Mouse (Mus musculus) right cerebral cortex, postnatal 10 days (tissue): ENCODE measurements at regions not wholly inside any gene's neighbourhood (a gene's known extent, or its start where the extent isn't known, plus 50 kb on each side); places are given as distances from the start of the nearest gene placed in this dataset.

Experiments
- DNase-seq, 2 experiments: peaks; one replicate each; pipeline ENCODE4 v3.0.0; 2021; ENCODE audit warnings: low spot score in 2 of 2

DNA sequence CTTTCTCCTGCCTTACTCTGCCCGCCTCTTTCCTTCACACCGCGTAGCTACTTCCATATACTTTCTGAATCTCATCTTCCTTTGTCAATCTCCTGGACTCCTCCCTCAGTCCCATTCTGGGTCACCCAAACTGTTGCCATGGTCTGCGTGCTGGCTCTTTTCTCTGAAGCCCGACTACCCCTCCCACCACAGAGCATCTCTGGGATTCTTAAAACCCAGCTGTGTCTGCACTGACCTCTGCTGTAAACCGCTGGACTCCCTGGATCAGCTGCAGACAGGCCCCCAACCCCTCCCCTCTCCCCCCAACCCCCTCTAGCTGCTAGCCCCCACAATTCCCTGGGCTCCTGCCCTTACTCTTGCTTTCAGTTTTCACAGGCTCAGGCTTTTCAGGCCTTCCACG is 136.4 kb downstream of the Fam43a start:
- DNase-seq, result no peak

DNA sequence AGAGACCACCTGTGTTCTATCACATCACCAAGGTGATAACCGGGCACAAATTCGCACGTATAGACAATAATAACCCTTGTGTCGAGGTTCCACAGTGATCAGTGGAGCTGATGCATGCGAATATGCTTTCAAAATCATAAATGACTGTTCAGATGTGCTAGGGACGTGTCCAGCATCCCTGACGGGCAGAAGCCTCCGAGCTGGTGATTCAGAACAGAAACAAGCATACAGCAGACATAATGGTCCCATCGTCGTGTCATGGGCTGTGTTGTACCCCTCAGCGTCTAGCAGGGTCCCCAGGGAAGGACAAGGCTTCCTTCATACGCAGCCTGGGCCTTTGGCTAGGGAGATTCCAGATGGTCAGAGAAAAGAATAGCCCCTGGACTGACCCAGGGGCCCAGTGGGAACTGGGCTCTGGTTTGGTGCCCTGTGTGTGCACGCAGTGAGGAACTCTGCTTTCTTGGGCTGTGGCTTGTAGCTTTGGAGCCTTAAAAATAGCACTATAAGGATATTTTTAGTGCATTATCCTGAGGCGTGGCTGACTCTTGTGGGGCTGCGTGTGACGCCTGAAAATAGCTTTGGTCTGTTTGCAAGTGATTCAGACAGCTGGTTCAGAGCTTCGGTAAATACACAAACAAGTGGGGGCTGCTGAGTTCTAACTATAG is 137.3 kb downstream of the Fam43a start:
- DNase-seq, result peak; percentile 32 to 38

DNA sequence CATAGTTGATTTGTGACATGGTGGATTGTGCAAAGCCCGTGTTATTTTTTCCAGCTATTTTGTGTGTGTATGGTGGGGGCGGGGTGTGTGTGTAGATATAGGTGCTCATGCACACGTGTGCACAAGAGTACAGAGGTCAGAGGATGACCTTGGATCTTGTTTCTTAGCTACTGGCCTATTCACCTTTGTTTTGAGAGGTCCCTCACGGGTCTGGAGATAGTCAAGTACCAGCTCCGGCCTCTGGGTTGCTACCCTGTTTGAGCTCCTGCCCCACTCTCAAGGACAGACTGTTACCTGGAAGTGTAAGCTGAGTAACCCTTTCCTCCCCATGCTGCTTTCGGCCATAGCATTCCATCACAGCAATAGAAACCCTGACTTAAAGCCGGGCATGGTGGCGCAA is 138.0 kb downstream of the Fam43a start:
- no peak for DNase-seq

DNA sequence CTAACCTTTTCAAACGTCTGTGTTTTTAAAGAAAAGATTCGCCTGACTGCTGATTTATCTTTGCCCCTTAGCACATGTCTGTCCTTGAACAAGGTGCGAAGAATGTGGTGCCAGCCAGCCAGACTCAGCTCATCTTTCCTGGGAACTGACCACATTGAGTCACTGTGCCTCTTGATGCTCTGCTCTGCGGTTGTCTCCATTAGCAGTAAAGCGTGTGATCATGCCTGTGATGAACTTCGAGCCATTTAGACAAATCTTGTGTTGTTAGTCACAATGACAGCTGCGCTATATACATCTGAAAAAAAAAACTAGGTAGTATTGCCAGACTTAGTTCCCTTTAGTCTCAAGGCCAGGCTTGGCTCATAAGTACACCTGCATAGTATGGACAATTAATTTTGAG is 140.1 kb downstream of the Fam43a start:
- DNase-seq, result no peak

DNA sequence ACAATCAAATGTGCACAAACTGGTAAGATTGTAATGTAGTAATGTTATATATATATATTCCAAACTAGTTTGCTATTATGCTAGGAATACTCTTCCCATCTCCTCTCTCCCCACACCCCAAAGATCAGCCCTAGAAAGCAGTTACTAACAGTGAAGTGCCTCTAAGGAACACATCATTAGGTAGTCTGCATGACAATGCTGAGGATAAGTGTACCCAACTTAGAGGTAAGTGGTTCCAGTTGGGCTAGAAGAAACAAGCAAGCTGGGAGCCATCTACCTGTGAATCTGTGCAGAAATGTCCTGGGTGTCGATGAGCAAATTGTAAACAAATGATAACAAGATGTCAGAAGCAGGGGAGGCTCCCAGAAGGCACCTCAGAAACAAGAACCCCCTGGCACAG is 141.7 kb downstream of the Fam43a start:
- DNase-seq, result no peak

DNA sequence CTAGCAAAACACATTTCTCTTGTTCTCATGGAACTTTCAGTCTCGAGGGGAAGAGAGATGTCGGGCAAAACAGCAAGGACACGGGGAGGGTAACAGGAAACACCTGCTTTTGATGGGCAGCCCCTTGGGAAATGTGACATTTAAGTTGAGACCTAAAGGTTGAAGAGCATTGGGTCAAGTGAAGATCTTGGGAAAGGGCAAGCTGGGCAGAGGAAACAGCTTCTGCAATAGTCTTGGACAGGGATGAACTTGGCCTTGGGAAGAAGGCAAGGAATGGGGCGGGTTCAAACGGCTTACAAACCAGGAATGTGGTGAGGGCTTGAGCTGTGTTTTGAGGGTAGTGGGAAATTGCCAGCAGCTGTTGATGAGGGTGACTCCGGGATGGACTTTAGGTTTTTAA is 143.0 kb downstream of the Fam43a start:
- DNase-seq, result no peak

DNA sequence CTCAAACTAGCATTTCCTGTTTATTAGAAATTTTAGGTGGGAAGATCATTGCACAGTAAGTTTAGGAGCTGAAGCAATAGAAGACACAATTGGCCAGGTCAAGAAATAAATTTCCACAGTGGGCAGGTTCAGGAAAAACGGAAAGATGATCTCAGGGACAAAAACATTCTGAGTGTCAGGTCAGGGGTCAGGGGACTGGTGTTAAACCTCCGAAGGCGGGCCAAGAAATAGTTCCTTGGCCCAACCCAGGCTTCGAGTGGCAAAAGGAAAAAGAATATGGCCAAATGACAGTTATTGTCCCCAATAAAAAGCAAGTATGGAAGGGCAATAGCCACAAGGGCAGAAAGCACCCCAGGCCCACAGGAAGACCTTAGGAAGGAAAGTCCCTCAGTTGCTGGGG is 144.0 kb downstream of the Fam43a start:
- DNase-seq, result no peak

DNA sequence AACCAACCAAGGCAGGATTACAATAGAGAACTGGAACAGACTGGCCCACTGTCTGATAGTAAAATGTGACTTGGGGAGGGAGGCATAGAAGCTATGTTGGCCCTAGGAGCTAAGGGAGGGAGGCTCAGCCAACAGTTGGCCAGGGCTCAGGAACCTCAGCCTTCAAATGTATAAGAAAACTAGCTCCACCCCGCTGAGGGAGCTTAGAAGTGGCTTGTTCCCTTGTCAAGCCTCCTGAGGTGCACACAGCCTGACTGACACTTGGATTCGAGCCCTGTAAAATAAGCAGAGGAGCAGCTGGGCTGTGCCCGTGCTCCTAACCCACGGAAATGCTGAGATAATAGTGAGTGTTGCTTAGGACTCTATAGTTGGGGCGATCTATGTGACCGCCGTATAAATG is 144.7 kb downstream of the Fam43a start:
- DNase-seq, result no peak

DNA sequence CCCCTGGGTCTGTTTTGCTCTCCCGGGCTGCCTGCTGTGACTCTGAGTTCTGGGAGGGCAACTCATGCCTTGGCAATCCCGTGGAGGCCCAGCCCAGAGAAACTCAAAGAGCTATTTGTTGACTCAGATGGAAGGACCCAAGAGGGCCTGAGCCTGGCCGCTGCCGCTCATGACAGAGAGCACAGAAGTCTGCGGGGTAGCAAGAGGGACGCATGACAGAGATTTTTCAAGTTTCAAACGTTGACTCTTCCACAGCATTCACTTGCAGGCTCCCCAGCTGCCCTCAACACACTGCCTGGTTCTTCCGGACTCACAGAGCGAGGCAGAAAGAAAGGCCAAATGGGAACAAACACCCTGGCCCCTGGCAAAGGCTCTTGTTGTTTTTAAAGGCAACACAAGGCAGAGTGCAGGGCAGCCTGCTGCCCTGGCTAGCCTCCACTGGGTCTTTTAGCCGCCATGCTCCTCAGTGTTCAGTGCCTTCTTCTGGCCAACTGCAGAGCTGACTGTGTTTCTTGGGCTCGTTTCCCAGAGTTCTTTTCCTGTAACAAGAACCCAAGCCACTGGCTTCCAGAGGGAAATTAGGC is 146.2 kb downstream of the Fam43a start:
- DNase-seq, result peak; percentile 64 to 65

DNA sequence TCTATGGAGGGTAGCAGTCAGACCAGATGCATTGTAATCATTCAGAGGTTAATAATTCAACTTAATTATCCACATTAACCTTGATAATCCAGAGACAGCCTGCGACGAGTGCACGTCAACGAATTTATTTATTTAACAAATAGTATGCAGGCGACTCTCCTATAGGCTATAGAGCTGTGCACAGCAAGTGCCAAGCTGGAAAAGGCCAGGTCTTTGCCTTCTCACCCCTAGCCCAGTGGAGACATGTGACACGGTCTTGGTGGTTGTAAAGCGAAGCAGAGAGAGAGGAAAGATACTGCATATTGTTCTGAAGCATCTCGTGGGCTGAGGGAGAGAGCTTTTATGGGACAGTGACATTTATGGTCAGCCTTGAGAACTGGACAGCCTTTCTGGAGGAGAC is 146.7 kb downstream of the Fam43a start:
- no peak for DNase-seq

DNA sequence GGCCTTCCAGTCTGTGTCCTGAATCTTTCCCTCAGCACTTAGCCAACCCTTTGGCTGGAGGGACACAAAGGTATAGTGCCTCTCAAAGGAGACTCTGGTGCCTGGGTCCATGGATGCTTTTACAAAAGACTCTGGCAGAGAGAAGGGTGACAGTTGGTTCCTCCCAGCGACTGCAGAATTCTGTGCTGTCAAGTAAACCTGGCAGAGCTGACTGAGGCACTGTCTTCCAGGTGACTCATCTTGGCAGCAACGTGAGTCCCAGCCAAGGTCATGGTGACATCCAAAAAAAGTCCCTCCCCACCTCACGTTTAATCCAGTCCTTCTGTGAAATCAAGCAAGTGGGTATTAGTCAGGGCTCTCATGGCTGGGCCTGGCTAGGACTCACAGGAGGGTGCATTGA is 150.3 kb downstream of the Fam43a start:
- no peak for DNase-seq

DNA sequence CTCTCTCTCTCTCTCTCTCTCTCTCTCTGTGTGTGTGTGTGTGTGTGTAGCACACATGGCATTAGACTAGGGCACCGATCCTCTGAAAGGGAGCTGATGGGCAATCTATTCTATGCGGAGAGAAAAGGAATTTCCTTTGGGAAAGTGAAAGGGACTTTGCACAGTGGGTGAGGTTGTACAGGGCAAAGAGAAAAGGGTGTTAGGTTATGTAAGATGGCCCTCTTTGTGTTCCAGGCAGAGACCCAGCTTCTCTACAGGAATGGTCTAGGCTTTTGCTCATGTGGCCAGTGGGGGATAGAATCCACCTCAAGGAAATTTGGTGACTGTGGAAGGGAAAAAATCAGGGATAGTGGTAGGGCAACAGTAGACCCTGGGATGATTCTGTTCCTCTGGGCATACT is 156.2 kb downstream of the Fam43a start:
- no peak for DNase-seq

DNA sequence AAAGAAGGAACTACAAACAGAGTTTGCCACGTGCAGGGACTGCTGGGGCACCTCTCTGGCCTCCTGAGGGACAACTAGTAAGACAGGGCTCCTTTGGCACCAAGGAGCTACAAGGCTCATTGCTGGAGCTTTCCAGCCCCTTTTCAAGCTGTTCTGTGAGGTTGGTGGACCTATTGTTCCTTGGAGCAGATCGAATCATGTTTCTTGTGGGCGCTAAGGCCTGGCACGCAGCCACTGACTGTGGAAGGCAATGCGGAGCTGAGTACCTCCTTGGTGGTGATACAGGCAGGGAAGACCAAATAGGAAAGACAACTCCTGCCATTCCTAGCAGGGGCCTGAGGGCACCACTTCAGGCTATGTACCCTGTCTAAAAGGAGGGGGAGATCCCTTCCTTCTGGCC is 157.2 kb downstream of the Fam43a start:
- DNase-seq, result no peak

DNA sequence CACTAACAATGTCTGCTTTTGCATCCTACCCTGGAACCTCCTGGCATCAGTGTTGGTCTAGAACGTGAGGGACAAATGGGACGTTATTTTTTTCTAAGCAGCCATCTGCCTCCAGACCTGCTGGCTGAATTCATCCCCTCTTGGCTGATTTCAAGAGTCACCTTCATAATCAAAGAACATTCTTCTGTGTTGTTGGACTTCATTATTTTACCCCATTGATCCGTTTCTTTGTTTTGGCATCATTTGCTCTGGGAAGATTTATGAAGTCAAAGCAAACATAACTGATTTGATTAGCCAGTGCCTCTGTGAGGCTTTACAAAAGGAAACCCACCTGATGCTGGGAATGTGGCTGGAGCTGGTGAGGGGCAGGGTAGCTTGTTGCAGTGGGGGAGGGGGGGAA is 158.0 kb downstream of the Fam43a start:
- no peak for DNase-seq

DNA sequence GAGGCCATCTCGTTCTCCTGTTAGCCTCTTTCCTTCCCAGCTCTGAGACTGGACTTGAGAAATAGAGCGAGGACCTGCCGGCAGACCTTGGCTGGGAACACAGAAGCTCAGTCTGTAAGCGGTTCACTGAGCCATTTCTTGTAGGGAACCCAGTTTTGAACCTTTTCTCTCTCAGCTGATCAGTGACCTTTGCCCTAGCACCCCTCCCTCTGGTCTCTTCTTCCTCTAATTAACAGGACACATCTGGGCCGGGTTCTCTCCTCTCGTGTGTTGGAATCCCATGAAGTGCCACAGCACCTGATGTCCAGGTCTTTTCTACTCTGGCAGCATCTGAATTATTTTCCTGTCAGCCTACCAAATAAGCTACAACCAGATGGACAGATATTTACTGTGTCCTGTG is 158.5 kb downstream of the Fam43a start:
- DNase-seq, result no peak

DNA sequence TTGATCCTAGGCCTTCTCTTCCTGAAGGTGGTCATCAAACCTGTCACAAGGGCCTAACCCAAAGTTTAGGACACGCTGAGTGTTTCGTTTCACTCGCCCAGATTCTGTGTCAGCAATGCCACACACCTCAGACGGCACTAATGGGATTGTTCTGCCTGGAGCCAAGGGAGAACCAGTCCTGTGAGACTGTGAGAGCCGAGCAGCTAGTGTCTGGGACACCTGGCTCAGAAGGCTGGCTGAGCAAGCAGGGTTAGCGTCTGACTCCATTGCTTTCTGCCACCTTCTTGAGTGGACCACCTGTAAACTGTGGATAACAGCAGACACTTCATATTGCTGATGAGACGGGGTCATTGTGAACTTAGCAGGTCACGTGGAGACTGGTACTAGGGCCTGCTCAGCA is 160.0 kb downstream of the Fam43a start:
- DNase-seq, result no peak

DNA sequence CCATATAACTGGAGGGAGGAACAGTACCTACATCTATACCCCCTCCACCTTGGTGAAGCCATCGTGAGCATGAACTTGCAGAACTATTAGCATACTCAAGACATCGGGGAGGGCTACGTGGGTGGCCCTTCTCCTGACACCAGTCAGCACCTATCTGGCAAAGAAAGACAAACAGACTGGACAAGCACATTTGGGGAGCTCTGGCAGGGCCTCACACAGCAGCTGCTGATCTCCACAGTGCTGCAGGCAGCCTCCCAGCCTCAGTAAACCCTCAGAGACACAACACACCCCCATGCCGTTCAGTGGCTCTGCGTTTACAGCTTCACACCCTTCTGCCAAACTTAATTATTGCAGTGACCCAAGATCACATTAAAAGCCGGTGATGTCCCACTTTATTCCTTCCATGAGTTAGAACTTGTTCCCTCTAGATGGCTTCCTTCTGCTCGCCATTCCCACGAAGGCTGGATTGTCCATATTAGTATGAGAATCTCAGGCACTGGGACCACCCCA is 161.7 kb downstream of the Fam43a start:
- DNase-seq, result no peak

DNA sequence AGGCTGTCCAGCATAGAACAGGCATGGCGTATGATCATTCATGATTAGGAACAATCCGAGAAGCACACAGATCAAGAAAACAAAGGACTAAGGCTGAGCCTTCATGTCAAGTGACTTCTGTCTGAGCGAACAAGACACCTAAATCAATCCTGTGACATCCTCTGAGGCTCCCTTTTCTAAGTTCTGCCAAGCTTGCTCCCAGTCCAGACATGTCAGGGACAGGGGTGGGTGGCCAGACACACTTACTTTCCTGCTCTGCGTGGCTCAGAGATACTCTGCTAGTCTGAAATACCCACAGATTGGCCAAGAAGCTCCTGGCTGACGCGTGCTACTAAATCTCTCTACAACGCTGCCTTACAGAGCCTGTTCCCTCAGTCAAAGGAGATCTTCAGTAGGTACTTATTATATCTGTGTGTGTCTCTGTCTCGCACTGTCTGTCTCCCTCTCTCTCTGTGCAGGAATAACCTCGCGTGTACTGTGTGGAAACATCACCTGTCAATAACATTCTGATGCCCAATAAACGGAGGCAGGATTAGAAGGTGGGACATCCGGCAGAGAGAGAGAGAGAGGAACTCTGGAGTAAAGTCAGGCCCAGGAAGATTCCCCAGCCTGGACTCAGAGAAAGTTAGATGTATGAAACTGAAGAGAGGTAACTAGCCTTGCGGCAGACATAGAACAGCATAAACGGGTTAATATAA is 163.5 kb downstream of the Fam43a start:
- no peak for DNase-seq

DNA sequence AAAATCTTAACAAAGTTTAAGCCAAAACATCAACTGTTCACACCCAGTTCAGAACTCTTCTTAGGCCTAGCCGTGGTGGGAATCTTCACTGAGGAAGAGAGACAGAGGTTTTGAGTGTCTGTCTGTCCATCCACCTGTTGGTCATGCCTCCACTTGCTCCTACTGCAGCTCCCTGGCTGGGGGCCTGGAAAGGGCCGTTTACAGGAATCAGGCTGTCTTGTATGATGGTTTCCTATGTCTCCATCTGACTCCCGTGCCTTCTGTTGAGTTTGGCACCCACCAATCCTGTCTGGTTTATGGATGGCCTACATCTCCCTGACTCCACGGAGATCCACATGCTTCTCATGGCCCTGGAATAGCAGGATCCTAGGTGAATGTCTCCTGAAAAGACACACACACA is 166.1 kb downstream of the Fam43a start:
- no peak for DNase-seq

DNA sequence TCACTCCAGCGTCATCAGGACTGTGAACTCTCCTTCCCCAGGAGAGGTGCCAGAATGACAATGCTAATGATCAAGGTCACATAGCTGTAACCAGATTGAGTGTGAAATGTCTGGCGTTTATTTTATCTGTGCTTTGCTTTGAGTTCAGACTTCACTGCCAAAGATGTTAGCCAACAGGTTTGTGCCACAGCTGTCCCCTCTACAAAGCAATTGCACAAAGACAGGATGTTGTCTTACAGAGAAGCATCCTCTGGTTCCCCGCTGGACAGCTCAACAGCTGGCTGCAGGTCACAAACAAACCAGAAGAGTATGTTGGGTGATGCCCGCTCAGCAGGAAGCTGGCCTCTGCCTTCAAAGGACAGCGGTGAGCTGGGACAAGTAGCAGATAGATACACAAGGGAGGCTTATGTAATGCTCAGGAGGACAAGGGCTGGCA is 169.5 kb downstream of the Fam43a start:
- peak in 1 of 2 experiments; percentile 47 for DNase-seq

DNA sequence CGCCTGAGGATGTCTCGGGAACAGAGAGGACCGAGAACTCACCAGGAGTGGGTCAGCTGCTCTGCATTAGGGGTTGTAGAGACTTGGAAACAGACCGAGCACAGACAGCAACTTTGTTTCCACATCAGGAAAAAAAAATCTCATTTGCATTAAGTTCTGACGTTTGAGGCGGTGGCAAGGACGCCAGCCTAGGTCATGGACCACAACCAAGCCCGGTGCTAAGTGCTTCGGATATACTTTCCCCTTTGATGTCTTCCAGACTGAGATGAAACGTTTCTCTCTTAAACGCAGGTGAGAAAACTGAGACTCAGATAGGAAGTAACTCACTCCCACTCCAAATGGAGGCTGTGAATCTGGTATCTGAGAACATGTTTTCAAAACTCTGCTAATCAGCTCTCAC is 169.9 kb downstream of the Fam43a start:
- DNase-seq, result no peak

DNA sequence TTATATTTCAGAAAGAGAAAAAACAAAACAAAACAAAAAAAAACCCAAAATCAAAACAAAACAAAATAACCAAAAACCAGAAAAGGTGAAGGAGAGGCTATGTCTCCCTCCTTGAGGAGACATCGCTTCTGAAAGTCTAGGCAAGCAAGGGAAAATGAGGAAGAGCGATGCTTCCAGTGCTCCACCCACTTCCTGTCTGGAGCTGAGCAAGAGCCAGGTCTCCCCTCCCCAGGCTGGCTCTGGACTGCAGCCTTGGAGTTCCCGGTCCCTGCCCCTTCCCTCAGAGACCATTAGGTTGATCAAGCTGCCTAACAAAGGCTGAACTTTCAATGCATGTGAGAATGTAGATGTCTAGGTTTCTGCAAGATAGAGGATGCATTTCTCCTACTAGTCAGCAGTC is 173.3 kb downstream of the Fam43a start:
- DNase-seq, result no peak

DNA sequence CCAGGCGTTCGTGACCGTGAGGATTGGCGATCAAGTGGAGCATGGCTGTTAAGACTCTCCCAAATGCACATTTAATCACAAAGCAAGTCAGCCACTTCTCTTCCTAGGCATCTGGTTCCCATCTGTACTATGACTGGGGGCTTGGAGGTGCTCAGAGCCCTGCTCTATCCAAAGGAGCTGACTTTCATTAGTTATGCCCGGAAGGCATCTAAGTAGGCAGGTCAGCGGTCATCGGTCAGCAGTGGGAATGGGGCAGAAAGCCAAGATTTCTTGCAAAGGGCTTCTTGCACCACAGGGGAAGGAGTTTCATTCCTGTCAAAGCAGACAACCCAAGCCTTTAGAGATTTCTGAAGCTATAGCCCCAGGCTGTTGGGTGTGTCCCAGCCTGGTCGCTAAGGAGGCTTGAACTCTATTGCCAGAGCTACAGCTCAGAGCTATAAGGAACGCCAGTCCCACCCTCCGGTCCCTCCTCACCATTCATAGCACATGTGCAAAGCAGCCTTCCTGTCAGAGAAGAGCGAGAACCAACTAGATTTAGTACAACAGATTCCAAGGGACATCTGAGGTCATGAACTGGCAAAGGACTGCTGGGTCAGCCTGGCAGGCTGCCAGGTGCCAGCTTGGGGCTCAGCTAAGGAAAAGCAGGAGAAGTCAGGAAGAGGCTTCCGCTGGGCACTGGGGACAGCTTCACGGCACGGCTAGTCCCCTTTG is 175.6 kb downstream of the Fam43a start:
- DNase-seq, result no peak
